Mouse (Mus musculus): ENCODE measurements around the gene Suclg2.

DNA sequence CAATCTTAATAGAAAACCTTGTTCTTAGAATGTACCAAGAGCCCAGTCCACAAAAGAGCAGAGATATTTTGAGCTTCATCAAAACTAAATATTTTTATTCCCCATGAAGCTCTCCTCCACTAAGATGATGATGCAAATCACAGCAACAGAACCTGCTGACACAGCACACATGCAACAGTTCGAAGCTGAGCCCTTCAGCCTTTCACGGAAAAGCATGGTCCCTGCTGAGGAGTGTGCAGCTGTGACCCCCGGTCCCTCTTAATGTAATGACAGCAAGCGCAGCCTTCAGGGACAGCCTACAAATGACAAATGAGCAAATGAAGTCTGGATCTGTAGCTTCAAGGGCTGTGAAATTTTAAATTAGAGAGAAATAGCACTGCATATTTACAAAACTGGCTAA lies 128.1 kb downstream of the Suclg2 start:
- TF ChIP-seq CTCF (IDR thresholded peaks at IDR 0.05; ENCODE audit: low read depth) (no peak), EP300 (optimal IDR thresholded peaks at IDR 0.05) (no peak)
